Mouse (Mus musculus) embryonic facial prominence, embryonic 15.5 days (tissue): ENCODE results near the gene Yipf6. TPM values are rescaled to one million over a fixed set of nuclear protein-coding genes. Genes with fewer than 3 reads are reported as not detected.
"Not testable (repeated sequence)": the region's sequence is repeated elsewhere in the genome, so short reads cannot be mapped to it uniquely, and the experiment has no call there.

Source experiments
- ATAC-seq: fragments of 200-750 bp; cut with Nextera tagmentation; 2 replicates; pipeline ENCODE4 v1.8.0; 2017; ENCODE audit warnings: low read depth, moderate TSS enrichment; ENCODE audit not compliant: insufficient number of reproducible peaks, low FRiP score, low TSS enrichment
- H3K27ac ChIP-seq: fragments of 300-500 bp; sonication (generic); replicated peaks from 2 replicates; pipeline ENCODE4 v1.5.1; 2015; ENCODE audit warnings: mild to moderate bottlenecking, inconsistent platforms
- H3K27me3 ChIP-seq: fragments of 300-500 bp; sonication (generic); 2 replicates; pipeline ENCODE4 v1.6.1; 2015; ENCODE audit warnings: inconsistent platforms
- H3K36me3 ChIP-seq: fragments of 300-500 bp; sonication (generic); 2 replicates; pipeline ENCODE4 v1.6.1; 2015; ENCODE audit warnings: mild to moderate bottlenecking, inconsistent platforms
- H3K4me1 ChIP-seq: fragments of 300-500 bp; sonication (generic); 2 replicates; pipeline ENCODE4 v1.6.1; 2015; ENCODE audit warnings: inconsistent platforms
- H3K4me2 ChIP-seq: fragments of 300-500 bp; sonication (generic); replicated peaks from 2 replicates; pipeline ENCODE4 v1.6.1; 2015; ENCODE audit warnings: mild to moderate bottlenecking, inconsistent platforms
- H3K4me3 ChIP-seq: fragments of 300-500 bp; sonication (generic); replicated peaks from 2 replicates; pipeline ENCODE4 v1.5.1; 2015; ENCODE audit warnings: mild to moderate bottlenecking, inconsistent platforms
- H3K9ac ChIP-seq: fragments of 300-500 bp; sonication (generic); 2 replicates; pipeline ENCODE4 v1.6.1; 2015; ENCODE audit warnings: inconsistent platforms
- H3K9me3 ChIP-seq: fragments of 300-500 bp; sonication (generic); replicated peaks from 2 replicates; pipeline ENCODE4 v1.6.1; 2016; ENCODE audit warnings: inconsistent platforms
- WGBS: fragments of 180-500 bp; shearing (Covaris S2); methylation state at CpG from one replicate; pipeline ENCODE4 v1.1.7; 2015; 5-methylcytosine and 5-hydroxymethylcytosine counted together
- polyA plus RNA-seq: library from polyadenylated mRNA; unstranded; fragments of >200 nt; fragmentation: Nextera tagmentation; extraction: Ambion mirVana; gene quantifications from 2 replicates; pipeline ENCODE4 v1.2.1, GENCODE M21; 2015

The Yipf6 gene
- polyA plus RNA-seq, 1 experiment from 2014 or later, result 20.6 TPM

DNA sequence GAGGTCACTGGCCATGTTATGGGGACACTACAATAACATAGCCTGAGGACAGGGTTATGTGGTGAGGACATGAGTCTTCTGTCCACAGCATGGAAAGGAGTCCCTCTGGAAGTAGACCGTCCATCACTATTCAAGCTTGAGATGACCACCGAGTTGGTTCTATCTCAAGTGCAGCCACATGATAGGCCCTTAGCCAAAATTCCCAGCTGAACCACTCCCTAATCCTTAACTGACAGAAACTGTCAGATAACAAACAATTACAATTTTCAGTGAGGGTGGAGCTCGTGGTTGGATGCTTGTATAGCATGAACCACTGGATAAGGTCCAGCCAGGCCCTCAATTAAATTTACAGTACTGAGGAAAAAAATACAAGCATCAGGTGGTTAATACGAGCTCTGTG, 22.9 kb downstream of the Yipf6 start:
- Histone ChIP-seq H3K4me3 (no peak overlapping the region), H3K4me1 (no peaks in the 10 kb centered on the region), H3K9ac (no peak overlapping the region), H3K36me3 (no peaks in the 10 kb centered on the region), H3K27me3 (no peaks in the 10 kb centered on the region), H3K9me3 (no peaks in the 10 kb centered on the region), H3K27ac (no peak overlapping the region), H3K4me2 (no peak overlapping the region)
- no peak for ATAC-seq
- 66% methylated on average over 4 of the region's 4 CpGs for WGBS

DNA sequence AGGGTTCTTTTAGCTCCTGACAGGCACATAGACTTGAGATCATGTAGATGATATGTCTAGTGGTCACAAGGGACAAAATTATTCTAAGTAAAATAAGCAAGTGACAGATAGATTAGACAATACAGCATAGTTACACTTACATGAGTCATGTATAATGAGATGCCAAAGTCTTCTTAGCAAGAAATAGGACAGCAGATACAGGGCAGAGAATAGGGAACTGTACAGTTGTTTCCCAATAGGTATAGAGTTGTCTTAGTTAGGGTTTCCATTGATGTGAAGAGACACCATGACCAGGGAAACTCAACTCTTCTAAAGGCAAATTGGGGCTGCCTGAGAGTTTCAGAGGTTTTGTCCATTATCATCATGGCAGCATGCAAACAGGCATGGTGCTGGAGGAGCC, 27.6 kb downstream of the Yipf6 start:
- Histone ChIP-seq H3K4me3 (no peak overlapping the region), H3K27ac (no peak overlapping the region), H3K9ac (no peak overlapping the region), H3K9me3 (no peaks in the 10 kb centered on the region), H3K27me3 (no peaks in the 10 kb centered on the region), H3K4me1 (no peaks in the 10 kb centered on the region), H3K4me2 (no peak overlapping the region), H3K36me3 (no peaks in the 10 kb centered on the region)
- no peak for ATAC-seq

DNA sequence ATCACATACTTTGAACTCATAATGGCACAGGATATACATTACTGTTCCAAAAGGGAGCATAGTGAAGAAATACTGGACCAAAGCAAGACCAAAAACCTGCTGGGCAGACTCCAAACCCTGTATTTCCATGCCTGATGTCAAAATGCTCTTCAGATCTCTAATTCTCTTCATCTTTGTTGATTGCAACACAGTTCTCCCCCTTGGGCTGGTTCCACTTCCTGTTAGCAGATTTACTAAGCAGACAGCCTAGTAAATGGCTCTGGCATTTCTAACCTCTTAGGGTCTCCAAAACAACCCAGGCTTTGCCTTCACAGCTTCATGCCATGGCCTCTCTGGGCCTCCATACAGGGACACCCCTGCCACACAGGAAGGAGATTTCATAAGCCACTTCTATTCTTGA, 28.4 kb downstream of the Yipf6 start:
- Histone ChIP-seq H3K27me3 (no peaks in the 10 kb centered on the region), H3K9me3 (no peaks in the 10 kb centered on the region), H3K4me1 (no peaks in the 10 kb centered on the region), H3K4me2 (no peak overlapping the region), H3K27ac (no peak overlapping the region), H3K9ac (no peak overlapping the region), H3K36me3 (no peaks in the 10 kb centered on the region), H3K4me3 (no peak overlapping the region)
- ATAC-seq, result no peak

DNA sequence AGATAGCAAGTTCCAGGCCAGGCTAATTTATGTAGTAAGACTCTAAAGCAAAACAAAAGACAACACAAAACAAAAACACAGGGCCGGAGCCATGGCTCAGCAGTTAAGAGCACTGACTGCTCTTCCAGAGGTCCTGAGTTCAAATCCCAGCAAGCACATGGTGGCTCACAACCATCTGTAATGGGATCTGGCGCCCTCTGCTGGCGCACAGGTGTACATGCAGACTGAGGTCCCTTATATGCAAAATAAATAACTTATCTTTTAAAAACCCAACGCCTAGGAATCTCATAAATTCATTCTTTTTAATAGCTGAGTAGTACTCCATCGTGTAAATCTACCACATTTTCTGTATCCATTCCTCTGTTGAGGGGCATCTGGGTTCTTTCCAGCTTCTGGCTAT, 50.5 kb downstream of the Yipf6 start:
- not testable (repeated sequence) for H3K4me3 ChIP-seq
- 57% methylated on average over 5 of the region's 5 CpGs for WGBS

DNA sequence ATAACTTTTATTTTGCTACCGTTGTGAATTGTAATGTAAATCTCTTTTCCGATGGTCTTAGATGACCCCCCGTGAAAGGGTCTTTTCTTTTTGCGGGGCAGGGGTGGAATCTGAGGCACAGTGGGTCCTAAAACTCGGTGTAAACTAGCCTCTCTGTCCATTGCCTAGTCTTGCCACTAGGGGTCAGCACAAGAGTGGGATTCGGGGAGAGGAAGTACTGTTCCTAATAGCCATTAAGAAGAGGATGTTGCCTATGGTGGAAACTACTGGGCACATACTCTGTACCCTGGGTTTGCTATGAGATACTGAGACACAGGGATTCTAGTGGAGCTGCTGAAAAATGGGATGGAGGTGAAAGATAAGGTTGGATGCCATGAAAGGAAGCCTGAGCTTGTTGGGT, 53.5 kb downstream of the Yipf6 start:
- H3K9ac ChIP-seq, result no peak overlapping the region
- no peak overlapping the region for H3K4me3 ChIP-seq
- no peak overlapping the region for H3K27ac ChIP-seq
- H3K27me3 ChIP-seq, result peaks cover 10% of the 10 kb centered on the region; the same call in 1 of the 2 replicates
- H3K36me3 ChIP-seq, result no peaks in the 10 kb centered on the region
- ATAC-seq, result no peak
- H3K4me1 ChIP-seq, result no peaks in the 10 kb centered on the region
- no peaks in the 10 kb centered on the region for H3K9me3 ChIP-seq
- H3K4me2 ChIP-seq, result no peak overlapping the region
- WGBS, result 32% methylated on average over 6 of the region's 6 CpGs

More for the DNA sequence above, 50.5 kb downstream of the Yipf6 start:
- H3K4me1 ChIP-seq, H3K27ac ChIP-seq, H3K36me3 ChIP-seq, H3K9me3 ChIP-seq, H3K9ac ChIP-seq, ATAC-seq, H3K4me2 ChIP-seq: not testable (repeated sequence)
- peaks cover 10% of the 10 kb centered on the region for H3K27me3 ChIP-seq

Other genes starting within 250 kb of the Yipf6 start
- gene Ophn1, start 45.3 kb upstream of the Yipf6 start, polyA plus RNA-seq, result 24.4 and 24.7 TPM in 2 replicates
- 7.4 and 9.5 TPM in 2 replicates for gene Stard8, start 66.9 kb downstream of the Yipf6 start, polyA plus RNA-seq
- gene Efnb1, start 199.8 kb downstream of the Yipf6 start, polyA plus RNA-seq, result 52.8 and 55.7 TPM in 2 replicates